Mouse (Mus musculus) forebrain, postnatal 0 days (tissue): ENCODE results near the gene Gadd45b. TPM values are rescaled to one million over a fixed set of nuclear protein-coding genes. Genes with fewer than 3 reads are reported as not detected.

Source experiments
- ATAC-seq: fragments of 200-750 bp; cut with Nextera tagmentation; 2 replicates; pipeline ENCODE4 v1.8.0; 2017; ENCODE audit warnings: mild to moderate bottlenecking, moderate library complexity
- DNase-seq: peaks from one replicate; pipeline ENCODE4 v3.0.0-alpha.2; 2015
- H3K27ac ChIP-seq: fragments of 300-500 bp; sonication (generic); 2 replicates; pipeline ENCODE4 v1.5.1; 2014; ENCODE audit warnings: low read depth, mild to moderate bottlenecking, antibody characterized with exemption, low read length, moderate library complexity, mixed read lengths
- H3K27me3 ChIP-seq: fragments of 300-500 bp; sonication (generic); 2 replicates; pipeline ENCODE4 v1.6.1; 2014; ENCODE audit warnings: mild to moderate bottlenecking, low read length, mixed read lengths; ENCODE audit not compliant: insufficient read depth
- H3K36me3 ChIP-seq: fragments of 300-500 bp; sonication (generic); 2 replicates; pipeline ENCODE4 v1.6.1; 2014; ENCODE audit warnings: mild to moderate bottlenecking, moderate library complexity; ENCODE audit not compliant: insufficient read depth
- H3K4me1 ChIP-seq: fragments of 300-500 bp; sonication (generic); 2 replicates; pipeline ENCODE4 v1.6.1; 2014; ENCODE audit warnings: antibody characterized with exemption; ENCODE audit not compliant: insufficient read depth
- H3K4me2 ChIP-seq: fragments of 300-500 bp; sonication (generic); 2 replicates; pipeline ENCODE4 v1.6.1; 2014; ENCODE audit warnings: low read depth, mild to moderate bottlenecking, moderate library complexity
- H3K4me3 ChIP-seq: fragments of 300-500 bp; sonication (generic); 2 replicates; pipeline ENCODE4 v1.5.1; 2014; ENCODE audit warnings: low read depth, low read length, mixed read lengths
- H3K9ac ChIP-seq: fragments of 300-500 bp; sonication (generic); 2 replicates; pipeline ENCODE4 v1.6.1; 2014; ENCODE audit warnings: mild to moderate bottlenecking
- H3K9me3 ChIP-seq: fragments of 300-500 bp; sonication (generic); 2 replicates; pipeline ENCODE4 v1.6.1; 2016; ENCODE audit warnings: low read length
- CTCF ChIP-seq: sonication (generic); IDR thresholded peaks from 2 replicates; pipeline ENCODE4 v1.5.1; 2016; ENCODE audit warnings: antibody characterized with exemption, control low read depth, low read depth
- WGBS: fragments of 180-500 bp; shearing (Covaris S2); extraction: QIAGEN DNeasy Blood & Tissue Kit; methylation state at CpG from one replicate; pipeline ENCODE4 v1.1.7; 2014; 5-methylcytosine and 5-hydroxymethylcytosine counted together
- polyA plus RNA-seq: library from polyadenylated mRNA; unstranded; fragments of >200 nt; fragmentation: Nextera tagmentation; extraction: Ambion mirVana; gene quantifications from 2 replicates; pipeline ENCODE4 v1.2.1, GENCODE M21; 2015
- total RNA-seq: library from RNA; depleted of rRNA; stranded (reverse); fragments of >200 nt; gene quantifications from 2 replicates; pipeline ENCODE4 v1.2.3, GENCODE M21; 2014; rRNA removed

The Gadd45b gene
- total RNA-seq: 5.0 and 5.8 TPM in 2 replicates
- polyA plus RNA-seq: 6.5 and 7.7 TPM in 2 replicates

GRCm38 (mm10) chr10:80929299-80930226, at the start of gene Gadd45b:
Gene Gadd45b (plus strand): TSS chr10:80930073.
- Histone ChIP-seq H3K9ac (peak within 1 kb of the TSS; percentile 51), H3K4me1 (peaks cover 9% of the 10 kb centered on the region), H3K27me3 (peaks cover 45% of the 10 kb centered on the region), H3K4me2 (peak within 1 kb of the TSS; percentile 77), H3K36me3 (no peaks in the 10 kb centered on the region), H3K9me3 (no peaks in the 10 kb centered on the region), H3K27ac (peak within 1 kb of the TSS; percentile 16), H3K4me3 (peak within 1 kb of the TSS; percentile 42)
- TF ChIP-seq CTCF: no peak
- DNase-seq (peak; percentile 98), ATAC-seq (peak; percentile 94)
- WGBS: under 1% methylated on average over 56 of the region's 56 CpGs

- no peaks in the 10 kb centered on the region for H3K36me3 ChIP-seq
- peak; percentile 82 for TF ChIP-seq CTCF
- peak; percentile 53 for DNase-seq
- WGBS: 22% methylated on average over 5 of the region's 5 CpGs
- H3K9me3 ChIP-seq: no peaks in the 10 kb centered on the region
- no peaks in the 10 kb centered on the region for H3K4me1 ChIP-seq
- no peak overlapping the region for H3K4me3 ChIP-seq
- H3K27ac ChIP-seq: no peak overlapping the region
- no peaks in the 10 kb centered on the region for H3K27me3 ChIP-seq
- H3K4me2 ChIP-seq: no peak overlapping the region
- peak; percentile 71 for ATAC-seq
- no peak overlapping the region for H3K9ac ChIP-seq
These were observed 49.7 kb upstream of the Gadd45b start for GRCm38 (mm10) chr10:80880131-80880641.

GRCm38 (mm10) chr10:80880901-80881300, 49.0 kb upstream of the Gadd45b start:
- H3K9me3 ChIP-seq: no peaks in the 10 kb centered on the region
- DNase-seq: no peak
- no peak overlapping the region for H3K4me3 ChIP-seq
- no peak for TF ChIP-seq CTCF
- no peaks in the 10 kb centered on the region for H3K27me3 ChIP-seq
- H3K4me2 ChIP-seq: no peak overlapping the region
- H3K27ac ChIP-seq: no peak overlapping the region
- ATAC-seq: no peak
- no peaks in the 10 kb centered on the region for H3K4me1 ChIP-seq
- 79% methylated on average over 2 of the region's 2 CpGs for WGBS
- no peak overlapping the region for H3K9ac ChIP-seq
- no peaks in the 10 kb centered on the region for H3K36me3 ChIP-seq

GRCm38 (mm10) chr10:80881301-80881700, 48.6 kb upstream of the Gadd45b start:
- Histone ChIP-seq H3K27me3 (no peaks in the 10 kb centered on the region), H3K4me1 (no peaks in the 10 kb centered on the region), H3K4me2 (no peak overlapping the region), H3K4me3 (no peak overlapping the region), H3K36me3 (no peaks in the 10 kb centered on the region), H3K9me3 (no peaks in the 10 kb centered on the region), H3K27ac (no peak overlapping the region), H3K9ac (no peak overlapping the region)
- 23% methylated on average over 10 of the region's 10 CpGs for WGBS
- peak; percentile 81 for TF ChIP-seq CTCF
- peak; percentile 72 for DNase-seq
- ATAC-seq: peak; percentile 60; the same call in 1 of the 2 replicates

GRCm38 (mm10) chr10:80887181-80887580, 42.7 kb upstream of the Gadd45b start:
- no peak overlapping the region for H3K4me3 ChIP-seq
- H3K9me3 ChIP-seq: no peaks in the 10 kb centered on the region
- no peak overlapping the region for H3K27ac ChIP-seq
- H3K4me2 ChIP-seq: no peak overlapping the region
- no peak overlapping the region for H3K9ac ChIP-seq
- TF ChIP-seq CTCF: no peak
- ATAC-seq: no peak
- no peaks in the 10 kb centered on the region for H3K36me3 ChIP-seq
- 58% methylated on average over 11 of the region's 11 CpGs for WGBS
- no peaks in the 10 kb centered on the region for H3K27me3 ChIP-seq
- no peaks in the 10 kb centered on the region for H3K4me1 ChIP-seq
- DNase-seq: no peak

- Histone ChIP-seq H3K4me1 (peaks cover 6% of the 10 kb centered on the region), H3K9me3 (no peaks in the 10 kb centered on the region)
- 80% methylated on average over 7 of the region's 7 CpGs for WGBS
These were observed 34.8 kb upstream of the Gadd45b start for GRCm38 (mm10) chr10:80895100-80895499.

GRCm38 (mm10) chr10:80895697-80896096, 34.2 kb upstream of the Gadd45b start:
- ATAC-seq (no peak), DNase-seq (no peak)
- no peak for TF ChIP-seq CTCF
- Histone ChIP-seq H3K9me3 (no peaks in the 10 kb centered on the region), H3K27ac (no peak overlapping the region), H3K4me2 (no peak overlapping the region), H3K9ac (no peak overlapping the region), H3K4me3 (no peak overlapping the region), H3K27me3 (no peaks in the 10 kb centered on the region), H3K36me3 (peaks cover 4% of the 10 kb centered on the region), H3K4me1 (peaks cover 6% of the 10 kb centered on the region)
- WGBS: 86% methylated on average over 6 of the region's 6 CpGs

More at GRCm38 (mm10) chr10:80895100-80895499, 34.8 kb upstream of the Gadd45b start:
- TF ChIP-seq CTCF: no peak
- Histone ChIP-seq H3K9ac (no peak overlapping the region), H3K36me3 (peaks cover 4% of the 10 kb centered on the region), H3K4me2 (no peak overlapping the region), H3K4me3 (no peak overlapping the region), H3K27ac (no peak overlapping the region), H3K27me3 (no peaks in the 10 kb centered on the region)
- DNase-seq: no peak
- no peak for ATAC-seq
